Mouse (Mus musculus): ENCODE measurements around the gene Slc2a2. TPM values are rescaled to one million over a fixed set of nuclear protein-coding genes. Genes with fewer than 3 reads are reported as not detected.

The Slc2a2 gene
- polyA plus RNA-seq, 2 experiments: 0.08 TPM; not detected in 1

DNA sequence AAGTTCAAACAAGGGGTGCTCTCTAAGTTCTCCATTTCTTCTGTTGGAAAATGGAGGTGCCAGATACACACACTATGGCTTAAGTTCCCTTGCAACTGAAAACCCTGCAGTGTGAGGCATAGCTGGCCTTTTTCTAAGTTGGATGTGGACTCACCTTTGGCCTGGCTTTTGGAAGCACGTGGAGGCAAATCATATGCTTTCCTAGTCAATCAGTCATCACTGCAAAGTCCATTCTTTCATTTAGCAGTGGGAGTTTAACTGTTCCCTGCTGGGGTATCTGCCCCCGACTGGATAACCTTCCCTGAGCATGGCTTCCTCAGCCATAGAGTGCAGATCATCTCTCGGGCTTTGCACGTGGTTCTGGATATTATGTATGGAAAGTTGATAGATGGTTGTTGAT lies 1.9 kb downstream of the Slc2a2 start:
- no peak overlapping the region for H3K27ac ChIP-seq (replicated peaks; ENCODE audit: low read depth, low read length)
- H3K4me1 ChIP-seq (ENCODE audit: control insufficient read depth, insufficient read depth, low read length): no peaks in the 10 kb centered on the region
- no peaks in the 10 kb centered on the region for H3K27me3 ChIP-seq (ENCODE audit: control insufficient read depth, insufficient read depth, low read length)
- TF ChIP-seq POLR2A (IDR thresholded peaks at IDR 0.05; ENCODE audit: borderline replicate concordance, extremely low read depth, insufficient read depth, insufficient read length): no peak
- DNase-seq (ENCODE audit: low spot score): no peak
- H3K4me2 ChIP-seq (replicated peaks; ENCODE audit: low read depth, low read length, severe bottlenecking): no peak overlapping the region
- no peaks in the 10 kb centered on the region for H3K9me3 ChIP-seq (ENCODE audit: control insufficient read depth, low read length)
- no peak for ATAC-seq (ENCODE audit: low FRiP score, low read depth)
- WGBS: 74% methylated on average over 4 of the region's 4 CpGs
- H3K9ac ChIP-seq (ENCODE audit: low read depth, low read length, severe bottlenecking): no peak overlapping the region
- no peak overlapping the region for H3K4me3 ChIP-seq (replicated peaks; ENCODE audit: low read length)
- no peaks in the 10 kb centered on the region for H3K36me3 ChIP-seq (ENCODE audit: control insufficient read depth, insufficient read depth, low read length)

DNA sequence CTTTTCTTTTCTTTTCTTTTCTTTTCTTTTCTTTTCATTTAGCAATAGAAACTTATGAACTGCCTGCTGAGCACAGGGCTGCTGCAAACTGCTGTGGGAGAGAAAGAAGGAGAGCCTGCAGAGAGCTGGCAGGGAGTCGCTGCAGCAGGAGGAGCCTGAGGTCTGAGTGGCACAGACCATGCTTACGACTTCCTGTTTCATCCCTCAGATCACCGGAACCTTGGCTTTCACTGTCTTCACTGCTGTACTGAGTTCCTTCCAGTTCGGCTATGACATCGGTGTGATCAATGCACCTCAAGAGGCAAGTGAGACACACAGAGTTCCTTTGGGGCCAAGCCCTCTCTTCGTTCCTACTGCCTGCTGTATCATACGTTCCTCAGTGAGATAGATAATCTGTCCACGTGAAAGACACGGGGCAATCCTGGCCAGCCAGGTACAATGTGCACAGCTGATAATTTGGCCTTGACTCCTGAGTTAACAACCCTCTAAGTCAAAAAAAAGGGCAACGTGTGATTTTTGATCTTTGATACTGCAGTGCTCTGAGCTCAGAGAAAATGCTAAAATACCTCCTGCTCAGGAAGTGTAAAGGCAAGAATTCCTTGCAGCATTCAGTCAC lies 7.9 kb downstream of the Slc2a2 start:
- Histone ChIP-seq H3K4me3 (replicated peaks; ENCODE audit: low read length) (no peak overlapping the region), H3K4me2 (replicated peaks; ENCODE audit: low read depth, low read length, severe bottlenecking) (no peak overlapping the region), H3K9me3 (ENCODE audit: control insufficient read depth, low read length) (no peaks in the 10 kb centered on the region), H3K36me3 (ENCODE audit: control insufficient read depth, insufficient read depth, low read length) (no peaks in the 10 kb centered on the region), H3K9ac (ENCODE audit: low read depth, low read length, severe bottlenecking) (no peak overlapping the region), H3K27me3 (ENCODE audit: control insufficient read depth, insufficient read depth, low read length) (no peaks in the 10 kb centered on the region), H3K4me1 (ENCODE audit: control insufficient read depth, insufficient read depth, low read length) (no peaks in the 10 kb centered on the region), H3K27ac (replicated peaks; ENCODE audit: low read depth, low read length) (no peak overlapping the region)
- 63% methylated on average over 10 of the region's 10 CpGs for WGBS
- no peak for DNase-seq (ENCODE audit: low spot score)
- no peak for TF ChIP-seq POLR2A (IDR thresholded peaks at IDR 0.05; ENCODE audit: borderline replicate concordance, extremely low read depth, insufficient read depth, insufficient read length)
- ATAC-seq (ENCODE audit: low FRiP score, low read depth): no peak

DNA sequence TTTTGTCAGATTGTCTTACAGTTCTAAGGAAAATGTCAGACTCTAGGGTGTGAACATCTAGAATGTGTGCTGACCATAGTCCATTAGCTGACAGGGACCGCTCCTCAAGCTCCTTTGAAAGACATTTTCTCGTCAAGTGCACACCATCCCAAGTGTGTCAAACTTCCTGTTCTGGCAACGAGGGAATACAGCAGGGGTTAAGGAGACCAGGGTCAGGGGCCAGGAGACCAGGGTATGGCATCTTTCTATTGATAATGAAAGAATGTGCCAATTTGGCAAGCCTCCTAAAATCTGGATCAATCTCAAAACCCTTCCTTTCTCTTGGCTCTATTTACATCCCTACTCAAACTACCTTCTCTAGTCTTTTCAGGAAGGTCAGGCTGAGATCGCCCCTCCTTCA lies 9.0 kb downstream of the Slc2a2 start:
- H3K4me1 ChIP-seq (ENCODE audit: control insufficient read depth, insufficient read depth, low read length): no peaks in the 10 kb centered on the region
- no peak overlapping the region for H3K4me2 ChIP-seq (replicated peaks; ENCODE audit: low read depth, low read length, severe bottlenecking)
- H3K27ac ChIP-seq (replicated peaks; ENCODE audit: low read depth, low read length): no peak overlapping the region
- DNase-seq (ENCODE audit: low spot score) (no peak), ATAC-seq (ENCODE audit: low FRiP score, low read depth) (no peak)
- H3K9ac ChIP-seq (ENCODE audit: low read depth, low read length, severe bottlenecking): no peak overlapping the region
- TF ChIP-seq POLR2A (IDR thresholded peaks at IDR 0.05; ENCODE audit: borderline replicate concordance, extremely low read depth, insufficient read depth, insufficient read length): no peak
- H3K36me3 ChIP-seq (ENCODE audit: control insufficient read depth, insufficient read depth, low read length): no peaks in the 10 kb centered on the region
- H3K9me3 ChIP-seq (ENCODE audit: control insufficient read depth, low read length): no peaks in the 10 kb centered on the region
- H3K27me3 ChIP-seq (ENCODE audit: control insufficient read depth, insufficient read depth, low read length): no peaks in the 10 kb centered on the region
- 72% methylated on average over 4 of the region's 4 CpGs for WGBS
- H3K4me3 ChIP-seq (replicated peaks; ENCODE audit: low read length): no peak overlapping the region

DNA sequence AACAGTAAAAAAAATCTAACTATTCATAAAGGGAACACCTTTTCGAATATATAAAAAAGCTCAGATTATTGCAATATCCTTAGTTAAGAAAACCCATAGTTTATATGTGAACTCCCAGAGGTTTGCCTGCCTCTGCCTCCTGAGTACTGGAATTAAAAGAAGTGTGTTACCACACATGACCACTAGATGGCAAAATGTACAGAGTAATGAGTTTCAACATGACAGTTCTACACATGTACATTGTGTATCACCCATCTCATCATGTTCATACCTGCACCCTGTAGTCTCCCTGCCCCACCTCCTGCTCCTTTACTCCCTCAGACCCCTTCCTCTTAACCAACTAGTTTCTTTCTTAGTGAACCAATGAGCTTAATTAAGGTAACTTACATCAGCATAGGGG lies 12.0 kb downstream of the Slc2a2 start:
- Histone ChIP-seq H3K4me1 (ENCODE audit: control insufficient read depth, insufficient read depth, low read length) (no peaks in the 10 kb centered on the region), H3K27ac (replicated peaks; ENCODE audit: low read depth, low read length) (no peak overlapping the region), H3K4me3 (replicated peaks; ENCODE audit: low read length) (no peak overlapping the region), H3K9me3 (ENCODE audit: control insufficient read depth, low read length) (no peaks in the 10 kb centered on the region), H3K36me3 (ENCODE audit: control insufficient read depth, insufficient read depth, low read length) (no peaks in the 10 kb centered on the region), H3K9ac (ENCODE audit: low read depth, low read length, severe bottlenecking) (no peak overlapping the region), H3K4me2 (replicated peaks; ENCODE audit: low read depth, low read length, severe bottlenecking) (no peak overlapping the region), H3K27me3 (ENCODE audit: control insufficient read depth, insufficient read depth, low read length) (no peaks in the 10 kb centered on the region)
- no peak for TF ChIP-seq POLR2A (IDR thresholded peaks at IDR 0.05; ENCODE audit: borderline replicate concordance, extremely low read depth, insufficient read depth, insufficient read length)
- ATAC-seq (ENCODE audit: low FRiP score, low read depth): no peak
- 75% methylated on average over 1 of the region's 1 CpGs for WGBS
- DNase-seq (ENCODE audit: low spot score): no peak

DNA sequence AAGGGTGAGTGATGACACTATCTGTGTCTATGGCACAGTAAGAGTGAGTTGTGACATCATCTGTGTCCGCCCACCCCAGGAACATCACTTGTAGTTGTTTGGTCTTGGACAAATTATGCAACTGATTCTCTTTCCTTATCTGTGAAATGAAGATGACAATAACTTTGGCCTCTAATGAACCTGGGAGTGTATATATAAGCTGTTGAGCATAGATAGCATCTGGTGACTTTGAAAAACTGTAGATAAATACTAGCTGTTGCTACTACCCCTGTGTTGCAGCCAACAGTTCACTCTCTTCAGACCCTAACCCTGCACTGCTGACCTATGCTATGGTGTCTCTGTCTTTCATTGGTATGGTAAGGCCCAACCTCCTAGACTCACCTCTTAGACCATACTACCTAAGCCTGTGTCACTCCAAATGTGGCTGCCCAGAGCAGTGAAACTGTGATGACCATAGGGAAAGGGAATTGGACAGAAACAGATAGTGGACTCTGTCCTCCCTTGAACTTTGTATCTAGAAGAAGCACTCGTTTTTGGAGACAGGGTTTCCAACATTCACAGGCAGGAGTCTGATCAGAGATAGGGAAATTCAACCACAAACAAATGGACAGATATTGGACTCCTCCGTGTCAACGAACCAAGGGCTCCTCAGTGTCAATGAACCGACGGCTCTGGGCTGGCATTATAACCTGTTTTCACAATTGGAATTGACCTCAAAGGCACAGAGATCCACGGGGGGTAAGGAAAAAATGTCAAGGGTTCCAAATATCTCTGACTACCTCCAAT lies 16.4 kb downstream of the Slc2a2 start:
- 75% methylated on average over 7 of the region's 7 CpGs for WGBS
- no peak for TF ChIP-seq POLR2A (IDR thresholded peaks at IDR 0.05; ENCODE audit: borderline replicate concordance, extremely low read depth, insufficient read depth, insufficient read length)
- H3K27me3 ChIP-seq (ENCODE audit: control insufficient read depth, insufficient read depth, low read length): no peaks in the 10 kb centered on the region
- H3K27ac ChIP-seq (replicated peaks; ENCODE audit: low read depth, low read length): no peak overlapping the region
- no peak overlapping the region for H3K9ac ChIP-seq (ENCODE audit: low read depth, low read length, severe bottlenecking)
- DNase-seq (ENCODE audit: low spot score) (no peak), ATAC-seq (ENCODE audit: low FRiP score, low read depth) (no peak)
- H3K9me3 ChIP-seq (ENCODE audit: control insufficient read depth, low read length): no peaks in the 10 kb centered on the region
- H3K36me3 ChIP-seq (ENCODE audit: control insufficient read depth, insufficient read depth, low read length): no peaks in the 10 kb centered on the region
- no peaks in the 10 kb centered on the region for H3K4me1 ChIP-seq (ENCODE audit: control insufficient read depth, insufficient read depth, low read length)
- H3K4me2 ChIP-seq (replicated peaks; ENCODE audit: low read depth, low read length, severe bottlenecking): no peak overlapping the region
- H3K4me3 ChIP-seq (replicated peaks; ENCODE audit: low read length): no peak overlapping the region
